ENCODE assay signal across 18 mouse cellular contexts in genomic region chr7:34036076-34036815, GRCm38 (mm10). TPM values are rescaled to one million over a fixed set of nuclear protein-coding genes. Genes with fewer than 3 reads are reported as not detected.
DNase-seq lines count a peak whose midpoint lies in the region; TF ChIP-seq lines count a peak whose summit lies in the region.
"Not testable (repeated sequence)": the region's sequence is repeated elsewhere in the genome, so short reads cannot be mapped to it uniquely, and the experiment has no call there.
"Had no signal": no experiment of that assay in that cellular context is flagged by ENCODE, and none has a peak within 500 bp of the region (broad histone marks: within the 10 kb centered on the region; RNA-seq: fewer than 3 reads in every experiment).

No protein-coding gene starts in this region.

- not testable (repeated sequence) for H3K27me3 ChIP-seq in kidney, adult 2 months (replicated peaks; ENCODE audit: control insufficient read depth, insufficient read depth, low read length)

- H3K4me3 ChIP-seq in kidney, adult 2 months (ENCODE audit: insufficient read depth, low read depth, low read length): not testable (repeated sequence)

- not testable (repeated sequence) for H3K36me3 ChIP-seq in kidney, adult 2 months (ENCODE audit: control insufficient read depth, insufficient read depth, low read length)

- DNase-seq in ES-CJ7 (ENCODE audit: low read depth, low spot score) (peak; percentile 69), R1 (ENCODE audit: low read depth, low spot score) (peak; percentile 89)
- peak; percentile 24 for DNase-seq in heart, adult 11 months
- peak; percentile 53 for DNase-seq in kidney, adult 2 months
- peak; percentile 64 for DNase-seq in kidney, adult 9 months

- not testable (repeated sequence) for TF ChIP-seq CTCF in kidney, adult 2 months (conservative IDR thresholded peaks at IDR 0.05; ENCODE audit: insufficient read depth, insufficient read length, low read depth, low read length)

- not testable (repeated sequence) for TF ChIP-seq POLR2A in kidney, adult 2 months (IDR thresholded peaks at IDR 0.05; ENCODE audit: low read depth, low read length)

- H3K27ac ChIP-seq in kidney, adult 2 months (ENCODE audit: insufficient read depth, low read depth, low read length): not testable (repeated sequence)

- WGBS in kidney, adult 2 months: 87% methylated on average over 11 of the region's 11 CpGs

- H3K4me1 ChIP-seq in kidney, adult 2 months (ENCODE audit: control insufficient read depth, insufficient read depth, low read length): not testable (repeated sequence)

RNA-seq across cellular contexts. Expression of gene Scgb1b27, which starts 15.0 kb away (rescaled TPM):
- polyA plus RNA-seq in kidney, adult 2 months (2012; rRNA removed): not detected in 2 replicates
- polyA plus RNA-seq: activated CD4-positive, CD25-positive, alpha-beta regulatory T cell, adult 4 months; C2C12; cerebellum, adult 2 months; cortical plate, adult 2 months; embryonic facial prominence, embryonic 10.5 days; embryonic facial prominence, embryonic 12.5 days; embryonic facial prominence, embryonic 14.5 days; forebrain, embryonic 11.5 days; forebrain, embryonic 13.5 days; forebrain, embryonic 15.5 days; forebrain, postnatal 0 days; G1E; Patski had no signal

RNA-seq across cellular contexts. Expression of gene Scgb2b27, which starts 22.5 kb away (rescaled TPM):
- not detected in 2 replicates for polyA plus RNA-seq in kidney, adult 2 months (2012; rRNA removed)
- polyA plus RNA-seq: activated CD4-positive, CD25-positive, alpha-beta regulatory T cell, adult 4 months; C2C12; cerebellum, adult 2 months; cortical plate, adult 2 months; embryonic facial prominence, embryonic 10.5 days; embryonic facial prominence, embryonic 12.5 days; embryonic facial prominence, embryonic 14.5 days; forebrain, embryonic 11.5 days; forebrain, embryonic 13.5 days; forebrain, embryonic 15.5 days; forebrain, postnatal 0 days; G1E; Patski had no signal

RNA-seq across cellular contexts. Expression of gene Scgb1b30, which starts 59.0 kb away (rescaled TPM):
- polyA plus RNA-seq in kidney, adult 2 months (2012; rRNA removed): not detected in 2 replicates
- polyA plus RNA-seq: activated CD4-positive, CD25-positive, alpha-beta regulatory T cell, adult 4 months; C2C12; cerebellum, adult 2 months; cortical plate, adult 2 months; embryonic facial prominence, embryonic 10.5 days; embryonic facial prominence, embryonic 12.5 days; embryonic facial prominence, embryonic 14.5 days; forebrain, embryonic 11.5 days; forebrain, embryonic 13.5 days; forebrain, embryonic 15.5 days; forebrain, postnatal 0 days; G1E; Patski had no signal

Comparison
In these comparisons a context has a peak if more than half of its experiments do, and no peak if none do; other contexts are left out.
1. DNase-seq: peak in every context shown above with its lines; median percentile 89 in R1; 69 in ES-CJ7; 64 in kidney, adult 9 months; 53 in kidney, adult 2 months; 24 in heart, adult 11 months.